Mouse (Mus musculus): ENCODE measurements around the gene Olfr1414.

GRCm38 (mm10) chr1:92457758-92458157 lies 60.7 kb downstream of the Olfr1414 start:
- TF ChIP-seq CTCF (IDR thresholded peaks at IDR 0.05; ENCODE audit: borderline replicate concordance, extremely low read depth, insufficient read depth, insufficient read length) (no peak), POLR2A (IDR thresholded peaks at IDR 0.05; ENCODE audit: borderline replicate concordance, extremely low read depth, insufficient read depth, insufficient read length, poor library complexity, severe bottlenecking) (no peak)

Data from brain, embryonic 14.5 days (tissue).